ENCODE assay signal across 7 mouse cellular contexts in the genomic region with DNA sequence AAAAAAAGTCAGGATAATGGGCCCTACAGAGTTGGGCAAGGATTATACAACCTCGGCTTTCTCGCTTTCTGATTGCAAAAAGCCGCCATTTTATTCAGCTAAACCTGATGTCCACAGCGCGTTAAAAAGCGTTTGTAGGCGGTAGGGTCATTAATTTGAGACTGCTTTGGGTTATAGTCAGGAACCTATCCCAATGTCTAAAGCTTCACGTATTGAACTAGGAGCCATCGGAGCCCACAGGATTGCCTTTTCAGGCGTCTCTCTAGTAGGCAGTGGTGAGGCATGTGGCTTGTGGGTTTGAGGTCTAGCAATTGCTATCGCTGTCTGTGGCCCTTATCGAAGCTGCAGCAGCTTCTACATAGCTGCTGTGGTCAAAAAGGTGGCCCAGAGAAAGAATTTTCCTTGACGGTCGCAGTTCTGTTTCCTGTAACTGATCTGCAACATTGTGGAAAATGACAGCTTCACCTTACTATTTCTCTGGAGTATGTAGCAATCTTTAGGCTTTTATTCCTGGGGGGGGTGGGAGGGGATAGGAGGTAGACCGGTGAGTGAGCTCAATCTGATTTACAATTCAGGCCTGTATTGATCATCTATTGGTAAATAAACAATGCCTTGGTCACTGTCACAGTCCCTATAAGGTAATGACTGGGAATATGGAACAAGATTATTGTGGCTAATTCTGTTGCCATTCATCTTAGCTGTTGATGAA. TPM values are rescaled to one million over a fixed set of nuclear protein-coding genes. Genes with fewer than 3 reads are reported as not detected.
A peak's percentile ranks its signal among the peaks of the same experiment; 100 is the strongest.
DNase-seq lines count a peak whose midpoint lies in the region; ATAC-seq and TF ChIP-seq lines count a peak whose summit lies in the region.

No protein-coding gene starts in this region.

- peak overlapping the region; percentile 98 for H3K4me3 ChIP-seq in bone marrow macrophage, adult 2 months (ENCODE audit: insufficient read depth, low read length)
- peak overlapping the region; percentile 69 for H3K4me3 ChIP-seq in forebrain, embryonic 16.5 days (replicated peaks; ENCODE audit: low read length)
- H3K4me3 ChIP-seq in limb, embryonic 15.5 days: peak overlapping the region; percentile 73

- peak overlapping the region; percentile 82 for H3K9ac ChIP-seq in forebrain, embryonic 16.5 days (replicated peaks; ENCODE audit: low read depth, low read length)
- peak overlapping the region; percentile 83 for H3K9ac ChIP-seq in limb, embryonic 15.5 days

- peaks cover 21% of the 10 kb centered on the region for H3K36me3 ChIP-seq in forebrain, embryonic 16.5 days (ENCODE audit: control insufficient read depth, insufficient read depth)
- peaks cover 41% of the 10 kb centered on the region for H3K36me3 ChIP-seq in limb, embryonic 15.5 days

- no peak for TF ChIP-seq CTCF in bone marrow macrophage, adult 2 months (IDR thresholded peaks at IDR 0.05; ENCODE audit: low read depth, low read length)

- no peak for TF ChIP-seq POLR2A in bone marrow macrophage, adult 2 months (IDR thresholded peaks at IDR 0.05; ENCODE audit: borderline replicate concordance, low read depth, low read length)

- peak overlapping the region; percentile 86 for H3K27ac ChIP-seq in bone marrow macrophage, adult 2 months (ENCODE audit: insufficient read depth, low read depth, low read length)
- peak overlapping the region; percentile 91 for H3K27ac ChIP-seq in forebrain, embryonic 16.5 days (ENCODE audit: low read length)
- H3K27ac ChIP-seq in limb, embryonic 15.5 days: peak overlapping the region; percentile 92

- H3K4me1 ChIP-seq in bone marrow macrophage, adult 2 months (ENCODE audit: control insufficient read depth, insufficient read depth, low read length): peaks cover 4% of the 10 kb centered on the region; the same call in 1 of the 2 replicates
- peaks cover 11% of the 10 kb centered on the region for H3K4me1 ChIP-seq in forebrain, embryonic 16.5 days (replicated peaks; ENCODE audit: control insufficient read depth, insufficient read depth, low read length)
- H3K4me1 ChIP-seq in limb, embryonic 15.5 days: peaks cover 8% of the 10 kb centered on the region

- 0 out of 2 replicates have a peak, but pooled peaks have one; percentile 11 for ATAC-seq in forebrain, embryonic 16.5 days
- ATAC-seq in limb, embryonic 15.5 days (ENCODE audit: insufficient number of reproducible peaks, low FRiP score, low TSS enrichment, low read depth): no peak

- DNase-seq in retina, embryonic 14.5 days (ENCODE audit: low spot score): peak; percentile 38
- no peak for DNase-seq in retina, postnatal 1 day
- DNase-seq in neural tube, embryonic 10.5 days (ENCODE audit: extremely low spot score, low spot score): peak; percentile 30
- no peak for DNase-seq in left cerebral cortex, postnatal 14 days (ENCODE audit: low spot score in 2 of 2)

- no peaks in the 10 kb centered on the region for H3K9me3 ChIP-seq in forebrain, embryonic 16.5 days (ENCODE audit: control insufficient read depth, low read length)
- no peaks in the 10 kb centered on the region for H3K9me3 ChIP-seq in limb, embryonic 15.5 days

- no peaks in the 10 kb centered on the region for H3K27me3 ChIP-seq in forebrain, embryonic 16.5 days (replicated peaks; ENCODE audit: control insufficient read depth, insufficient read depth, low read length)
- H3K27me3 ChIP-seq in limb, embryonic 15.5 days: no peaks in the 10 kb centered on the region

- intact Hi-C loops in left cerebral cortex, postnatal 14 days (cut with DNase I): no loop called here

- 1% methylated on average over 15 of the region's 15 CpGs for WGBS in forebrain, embryonic 16.5 days
- WGBS in limb, embryonic 15.5 days: under 1% methylated on average over 15 of the region's 15 CpGs

- H3K4me2 ChIP-seq in forebrain, embryonic 16.5 days (ENCODE audit: low read length): peak overlapping the region; percentile 83
- peak overlapping the region; percentile 72 for H3K4me2 ChIP-seq in limb, embryonic 15.5 days

RNA-seq across cellular contexts. Expression of gene Rab42, which starts 6.1 kb away (rescaled TPM):
- polyA plus RNA-seq in bone marrow macrophage, adult 2 months (2012; ENCODE audit: insufficient read depth, insufficient read length, missing spikeins): 1.5 TPM in 1 of 2 replicates, not detected in the other
- polyA plus RNA-seq in forebrain, embryonic 16.5 days (2015; fragmentation: Nextera tagmentation; extraction: Ambion mirVana): 0.80 and 1.4 TPM in 2 replicates
- 1.8 and 2.7 TPM in 2 replicates for polyA plus RNA-seq in limb, embryonic 15.5 days (2015; fragmentation: Nextera tagmentation; extraction: Ambion mirVana)
- 1 to 10 TPM in 1 of 2 experiments, under 1 TPM in 1; 0.61 to 1.3 TPM for total RNA-seq in left cerebral cortex, postnatal 14 days (2021)

RNA-seq across cellular contexts. Expression of gene Trnau1ap, which starts 20.0 kb away (rescaled TPM):
- polyA plus RNA-seq in bone marrow macrophage, adult 2 months (2012; ENCODE audit: insufficient read depth, insufficient read length, missing spikeins): 21.2 and 26.1 TPM in 2 replicates
- 81.9 and 86.4 TPM in 2 replicates for polyA plus RNA-seq in forebrain, embryonic 16.5 days (2015; fragmentation: Nextera tagmentation; extraction: Ambion mirVana)
- 61.4 and 68.3 TPM in 2 replicates for polyA plus RNA-seq in limb, embryonic 15.5 days (2015; fragmentation: Nextera tagmentation; extraction: Ambion mirVana)
- total RNA-seq in left cerebral cortex, postnatal 14 days (2021): 10 to 100 TPM; 20.1 to 22.1 TPM

RNA-seq across cellular contexts. Expression of gene Taf12, which starts 35.1 kb away (rescaled TPM):
- polyA plus RNA-seq in bone marrow macrophage, adult 2 months (2012; ENCODE audit: insufficient read depth, insufficient read length, missing spikeins): 33.6 and 38.5 TPM in 2 replicates
- polyA plus RNA-seq in forebrain, embryonic 16.5 days (2015; fragmentation: Nextera tagmentation; extraction: Ambion mirVana): 43.5 and 43.8 TPM in 2 replicates
- polyA plus RNA-seq in limb, embryonic 15.5 days (2015; fragmentation: Nextera tagmentation; extraction: Ambion mirVana): 48.9 and 49.1 TPM in 2 replicates
- 10 to 100 TPM; 16.9 to 18.3 TPM for total RNA-seq in left cerebral cortex, postnatal 14 days (2021)

RNA-seq across cellular contexts. Expression of gene Rcc1, which starts 44.1 kb away (rescaled TPM):
- polyA plus RNA-seq in bone marrow macrophage, adult 2 months (2012; ENCODE audit: insufficient read depth, insufficient read length, missing spikeins): 19.5 and 19.8 TPM in 2 replicates
- polyA plus RNA-seq in forebrain, embryonic 16.5 days (2015; fragmentation: Nextera tagmentation; extraction: Ambion mirVana): 51.3 and 52.3 TPM in 2 replicates
- 66.2 and 70.1 TPM in 2 replicates for polyA plus RNA-seq in limb, embryonic 15.5 days (2015; fragmentation: Nextera tagmentation; extraction: Ambion mirVana)
- 10 to 100 TPM; 13.8 to 14.0 TPM for total RNA-seq in left cerebral cortex, postnatal 14 days (2021)

RNA-seq across cellular contexts. Expression of gene Gmeb1, which starts 47.9 kb away (rescaled TPM):
- 16.7 and 16.8 TPM in 2 replicates for polyA plus RNA-seq in bone marrow macrophage, adult 2 months (2012; ENCODE audit: insufficient read depth, insufficient read length, missing spikeins)
- 44.3 and 55.3 TPM in 2 replicates for polyA plus RNA-seq in forebrain, embryonic 16.5 days (2015; fragmentation: Nextera tagmentation; extraction: Ambion mirVana)
- 34.1 and 35.6 TPM in 2 replicates for polyA plus RNA-seq in limb, embryonic 15.5 days (2015; fragmentation: Nextera tagmentation; extraction: Ambion mirVana)
- total RNA-seq in left cerebral cortex, postnatal 14 days (2021): 10 to 100 TPM; 25.1 to 25.9 TPM

Comparison
In these comparisons a context has a peak if more than half of its experiments do, and no peak if none do; other contexts are left out.
1. DNase-seq: peak in retina, embryonic 14.5 days (single experiment) and neural tube, embryonic 10.5 days (single experiment); none in retina, postnatal 1 day (single experiment) and left cerebral cortex, postnatal 14 days (0 of 2).
2. Peak in every context shown above with its lines, with median percentiles within 50 percentile points of each other: H3K27ac ChIP-seq and H3K4me3 ChIP-seq.